Mouse (Mus musculus) forebrain, embryonic 11.5 days (tissue): ENCODE data around the gene Klf16. TPM values are rescaled to one million over a fixed set of nuclear protein-coding genes. Genes with fewer than 3 reads are reported as not detected.

Experiments used
- ATAC-seq: fragments of 200-750 bp; cut with Nextera tagmentation; replicated peaks from 2 replicates; pipeline ENCODE4 v1.8.0; 2017; ENCODE audit warnings: moderate TSS enrichment; ENCODE audit not compliant: low FRiP score
- DNase-seq: peaks from one replicate; pipeline ENCODE4 v3.0.0-alpha.2; 2017; ENCODE audit warnings: low spot score
- H3K27ac ChIP-seq: fragments of 300-500 bp; sonication (generic); 2 replicates; pipeline ENCODE4 v1.5.1; 2014; ENCODE audit warnings: low read depth, low read length
- H3K27me3 ChIP-seq: fragments of 300-500 bp; sonication (generic); 2 replicates; pipeline ENCODE4 v1.6.1; 2014; ENCODE audit warnings: mild to moderate bottlenecking, low read length, mixed read lengths; ENCODE audit not compliant: control insufficient read depth, insufficient read depth
- H3K36me3 ChIP-seq: fragments of 300-500 bp; sonication (generic); 2 replicates; pipeline ENCODE4 v1.6.1; 2014; ENCODE audit warnings: mild to moderate bottlenecking, low read length, moderate library complexity, mixed read lengths; ENCODE audit not compliant: control insufficient read depth, insufficient read depth
- H3K4me1 ChIP-seq: fragments of 300-500 bp; sonication (generic); replicated peaks from 2 replicates; pipeline ENCODE4 v1.6.1; 2014; ENCODE audit warnings: low read length, mixed read lengths; ENCODE audit not compliant: control insufficient read depth, insufficient read depth
- H3K4me2 ChIP-seq: fragments of 300-500 bp; sonication (generic); 2 replicates; pipeline ENCODE4 v1.6.1; 2014; ENCODE audit warnings: low read depth, mild to moderate bottlenecking, low read length, moderate library complexity, mixed read lengths; ENCODE audit not compliant: severe bottlenecking
- H3K4me3 ChIP-seq: fragments of 300-500 bp; sonication (generic); 2 replicates; pipeline ENCODE4 v1.5.1; 2014; ENCODE audit warnings: low read depth, low read length
- H3K9ac ChIP-seq: fragments of 300-500 bp; sonication (generic); 2 replicates; pipeline ENCODE4 v1.6.1; 2014; ENCODE audit warnings: low read length
- H3K9me3 ChIP-seq: fragments of 300-500 bp; sonication (generic); 2 replicates; pipeline ENCODE4 v1.6.1; 2016; ENCODE audit warnings: low read length, mixed read lengths; ENCODE audit not compliant: control insufficient read depth
- WGBS: fragments of 180-500 bp; shearing (Covaris S2); extraction: QIAGEN DNeasy Blood & Tissue Kit; methylation state at CpG from one replicate; pipeline ENCODE4 v1.1.7; 2014; 5-methylcytosine and 5-hydroxymethylcytosine counted together
- polyA plus RNA-seq: library from polyadenylated mRNA; unstranded; fragments of >200 nt; fragmentation: Nextera tagmentation; extraction: Ambion mirVana; gene quantifications from 2 replicates; pipeline ENCODE4 v1.2.1, GENCODE M21; 2014

Klf16 gene
- polyA plus RNA-seq, 1 experiment from 2014 or later = 5.9 TPM

DNA sequence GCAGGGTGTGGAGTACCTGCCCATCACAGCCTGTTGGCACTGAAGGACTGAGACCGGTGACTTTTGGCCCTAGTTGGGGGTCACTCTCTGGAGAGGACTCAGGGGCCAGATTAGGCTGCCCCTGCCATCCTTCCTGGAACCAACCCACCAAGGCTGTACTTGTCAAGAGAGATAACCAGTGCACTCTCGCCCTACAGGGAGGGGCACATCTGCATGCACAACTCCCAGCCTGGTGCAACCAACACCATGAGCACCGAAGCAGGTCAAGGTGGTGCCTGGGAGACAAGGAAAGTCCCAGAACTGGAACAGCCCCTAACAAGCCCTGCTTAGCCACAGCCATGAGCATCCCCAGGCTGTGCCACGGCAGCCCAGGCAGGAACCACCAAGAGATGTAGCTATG, 30.2 kb downstream of the Klf16 start:
- H3K27ac ChIP-seq = no peak overlapping the region
- H3K4me3 ChIP-seq = no peak overlapping the region
- no peak overlapping the region for H3K9ac ChIP-seq
- no peak for DNase-seq
- no peaks in the 10 kb centered on the region for H3K9me3 ChIP-seq
- no peaks in the 10 kb centered on the region for H3K27me3 ChIP-seq
- peaks cover 19% of the 10 kb centered on the region for H3K36me3 ChIP-seq
- no peaks in the 10 kb centered on the region for H3K4me1 ChIP-seq
- ATAC-seq = no peak
- WGBS = 96% methylated on average over 4 of the region's 4 CpGs
- no peak overlapping the region for H3K4me2 ChIP-seq

DNA sequence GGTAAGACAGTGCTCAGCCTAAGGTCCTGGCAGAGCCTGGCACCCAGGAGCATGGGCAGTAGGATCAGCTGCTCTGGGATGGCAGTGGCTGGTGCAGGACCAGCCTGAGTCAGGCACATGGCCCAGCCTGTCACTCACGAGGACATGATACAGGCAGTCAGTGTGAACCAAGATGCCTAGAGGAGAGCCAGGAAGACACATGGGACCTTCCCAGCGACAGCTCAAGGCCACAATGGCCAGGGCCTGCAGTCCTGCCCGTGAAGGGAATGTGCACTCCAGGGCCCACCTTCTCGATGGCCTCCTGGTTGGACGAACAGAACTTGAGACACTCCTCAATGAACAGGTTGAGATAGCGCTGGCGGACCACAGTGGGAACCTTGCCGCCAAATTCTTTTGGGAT, 31.5 kb downstream of the Klf16 start:
- Histone ChIP-seq H3K4me1 (no peaks in the 10 kb centered on the region), H3K4me2 (no peak overlapping the region), H3K9ac (no peak overlapping the region), H3K9me3 (no peaks in the 10 kb centered on the region), H3K27me3 (no peaks in the 10 kb centered on the region), H3K36me3 (peaks cover 19% of the 10 kb centered on the region), H3K27ac (no peak overlapping the region), H3K4me3 (no peak overlapping the region)
- ATAC-seq (no peak), DNase-seq (no peak)
- WGBS = 93% methylated on average over 8 of the region's 8 CpGs

DNA sequence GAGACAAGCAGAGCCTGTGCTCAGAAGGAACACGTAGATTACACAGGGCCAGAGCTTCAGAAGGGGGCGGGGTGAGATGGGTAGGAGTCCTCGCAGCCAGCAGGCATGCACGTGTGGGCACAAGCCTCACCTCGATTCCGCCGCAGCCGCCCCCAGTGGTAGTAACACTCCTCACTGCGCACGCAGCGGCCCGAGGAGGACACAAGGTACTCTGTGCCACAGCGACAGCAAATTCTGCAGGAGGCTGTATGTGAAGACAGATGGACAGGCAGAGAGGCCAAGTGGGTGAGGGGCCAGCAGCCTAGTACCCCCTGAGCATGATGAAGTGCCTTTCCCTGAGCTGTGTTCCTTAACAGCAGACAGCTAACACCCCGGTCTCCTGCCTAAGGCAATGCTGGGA, 33.2 kb downstream of the Klf16 start:
- H3K27me3 ChIP-seq = no peaks in the 10 kb centered on the region
- DNase-seq (no peak), ATAC-seq (no peak)
- H3K36me3 ChIP-seq = peaks cover 14% of the 10 kb centered on the region
- H3K27ac ChIP-seq = no peak overlapping the region
- no peak overlapping the region for H3K9ac ChIP-seq
- 95% methylated on average over 14 of the region's 14 CpGs for WGBS
- H3K4me3 ChIP-seq = no peak overlapping the region
- no peaks in the 10 kb centered on the region for H3K4me1 ChIP-seq
- no peak overlapping the region for H3K4me2 ChIP-seq
- no peaks in the 10 kb centered on the region for H3K9me3 ChIP-seq

DNA sequence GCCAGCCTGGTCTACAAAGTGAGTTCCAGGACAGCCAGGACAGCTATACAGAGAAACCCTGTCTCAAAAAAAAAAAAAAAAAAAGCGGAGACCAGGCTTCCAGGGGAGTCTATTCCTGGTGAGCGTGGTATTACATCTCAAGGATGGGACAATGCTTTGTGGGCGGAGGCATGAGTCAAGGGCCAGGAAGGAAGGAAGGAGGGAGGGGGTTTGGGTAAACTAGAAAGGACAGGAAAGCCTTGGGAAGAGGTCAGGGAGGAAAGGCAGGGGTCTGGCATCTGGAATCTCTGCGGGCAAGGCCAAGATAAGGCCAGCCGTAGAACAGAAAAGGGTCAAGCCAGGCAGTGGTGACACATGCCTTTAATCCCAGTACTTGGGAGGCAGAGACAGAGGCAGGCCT, 37.6 kb downstream of the Klf16 start:
- H3K27me3 ChIP-seq = peaks cover 7% of the 10 kb centered on the region
- 0 out of 2 replicates have a peak, but pooled peaks cover 2% of the 10 kb centered on the region for H3K4me1 ChIP-seq
- 59% methylated on average over 5 of the region's 5 CpGs for WGBS
- H3K4me3 ChIP-seq = no peak overlapping the region
- H3K36me3 ChIP-seq = peaks cover 6% of the 10 kb centered on the region
- DNase-seq = no peak
- H3K4me2 ChIP-seq = no peak overlapping the region
- no peak overlapping the region for H3K27ac ChIP-seq
- H3K9ac ChIP-seq = no peak overlapping the region
- H3K9me3 ChIP-seq = no peaks in the 10 kb centered on the region
- ATAC-seq = no peak

DNA sequence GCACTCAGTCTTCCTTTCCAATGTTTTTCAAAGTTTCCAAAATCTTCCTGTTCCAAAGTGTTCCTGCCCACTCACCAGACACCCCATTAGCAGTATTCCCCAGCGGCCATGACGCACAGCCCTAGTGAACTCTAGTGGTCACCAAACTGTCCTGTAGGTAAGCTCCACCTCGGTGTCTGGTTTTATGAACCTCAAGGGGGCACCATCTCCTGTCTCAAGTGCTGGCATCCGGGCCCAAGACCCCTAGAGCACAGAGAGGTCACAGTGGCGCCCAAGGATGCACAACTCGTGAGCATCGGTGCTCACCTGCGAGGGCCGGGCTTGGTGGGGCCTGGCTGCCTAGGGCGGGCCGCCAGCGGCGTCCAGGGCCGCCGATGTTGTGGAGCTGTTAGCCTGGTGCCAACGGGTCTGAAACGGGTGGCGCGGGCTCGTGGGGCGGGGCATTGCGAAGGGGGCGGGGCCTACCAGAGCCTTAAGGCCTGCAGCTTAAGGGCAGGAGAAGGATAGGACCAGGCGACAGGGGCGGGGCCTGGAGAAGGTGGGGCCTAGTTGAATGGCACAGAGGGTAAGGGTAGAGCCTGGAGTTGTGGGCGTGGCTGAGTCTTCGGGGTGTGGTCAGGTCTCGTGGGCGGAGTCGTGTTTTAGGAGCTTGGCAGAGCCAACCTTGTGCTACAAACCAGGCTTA, 38.3 kb downstream of the Klf16 start, which contains the start of gene Atp8b3:
TSS of gene Atp8b3 (minus strand) at position 415 of the 685 bp plus-strand sequence.
- peak within 1 kb of the TSS; percentile 22 for H3K4me3 ChIP-seq
- 2% methylated on average over 30 of the region's 30 CpGs for WGBS
- H3K36me3 ChIP-seq = peaks cover 2% of the 10 kb centered on the region
- H3K27me3 ChIP-seq = peaks cover 7% of the 10 kb centered on the region
- 0 out of 2 replicates have a peak, but pooled peaks cover 2% of the 10 kb centered on the region for H3K4me1 ChIP-seq
- H3K4me2 ChIP-seq = peak within 1 kb of the TSS; percentile 45
- no peak within 1 kb of the TSS for H3K9ac ChIP-seq
- H3K9me3 ChIP-seq = no peaks in the 10 kb centered on the region
- no peak within 1 kb of the TSS for H3K27ac ChIP-seq
- peak; percentile 88 for DNase-seq
- peak; percentile 81 for ATAC-seq

DNA sequence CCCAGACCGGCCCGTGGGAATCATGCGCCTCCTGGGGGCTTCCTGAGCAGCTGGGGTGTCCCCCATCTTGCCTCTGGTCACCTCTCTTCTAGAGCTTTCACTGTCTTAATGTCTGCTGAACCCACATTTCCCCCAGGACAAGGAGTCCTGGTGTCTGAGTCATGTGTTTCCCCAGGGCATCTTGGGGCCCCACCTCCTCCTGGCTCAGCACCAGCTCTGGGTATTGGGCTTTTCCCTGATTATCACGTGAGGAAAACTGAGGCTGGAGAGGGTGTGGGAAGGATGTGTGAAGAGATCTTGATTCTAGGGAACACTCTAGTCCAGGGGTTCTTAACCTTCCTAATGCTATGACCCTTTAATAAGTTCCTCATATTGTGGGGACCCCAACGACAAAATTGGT, 38.9 kb downstream of the Klf16 start:
- peaks cover 7% of the 10 kb centered on the region for H3K27me3 ChIP-seq
- H3K9ac ChIP-seq = no peak overlapping the region
- 0 out of 2 replicates have a peak, but pooled peaks cover 2% of the 10 kb centered on the region for H3K4me1 ChIP-seq
- no peak overlapping the region for H3K4me2 ChIP-seq
- H3K36me3 ChIP-seq = no peaks in the 10 kb centered on the region; the same call in 1 of the 2 replicates
- ATAC-seq (no peak), DNase-seq (no peak)
- H3K27ac ChIP-seq = no peak overlapping the region
- WGBS = 63% methylated on average over 5 of the region's 5 CpGs
- no peak overlapping the region for H3K4me3 ChIP-seq
- no peaks in the 10 kb centered on the region for H3K9me3 ChIP-seq

DNA sequence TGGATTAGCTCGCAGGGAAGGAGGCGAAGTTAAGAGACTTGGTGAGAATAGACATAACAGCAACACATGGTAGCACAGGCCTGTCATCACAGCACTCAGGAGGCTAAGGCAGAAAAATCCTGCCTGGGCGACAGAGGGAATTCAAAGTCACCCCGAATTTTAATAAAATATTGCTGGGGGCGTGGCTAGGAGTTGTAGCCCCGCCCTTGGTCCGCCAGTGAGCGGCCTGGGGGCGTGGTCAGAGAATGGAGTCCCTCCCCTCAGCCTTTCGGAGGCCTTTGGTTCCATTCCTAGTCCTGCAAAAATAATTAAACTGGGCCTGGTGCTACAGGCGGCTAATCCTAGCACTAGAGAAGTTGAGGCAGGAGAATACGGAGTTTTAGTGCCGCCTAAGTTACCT, 41.4 kb downstream of the Klf16 start:
- WGBS = 10% methylated on average over 13 of the region's 13 CpGs
- Histone ChIP-seq H3K9ac (no peak overlapping the region), H3K9me3 (no peaks in the 10 kb centered on the region), H3K4me3 (no peak overlapping the region), H3K4me2 (no peak overlapping the region), H3K27ac (no peak overlapping the region), H3K4me1 (0 out of 2 replicates have a peak, but pooled peaks cover 2% of the 10 kb centered on the region), H3K36me3 (no peaks in the 10 kb centered on the region), H3K27me3 (peaks cover 7% of the 10 kb centered on the region)
- DNase-seq = no peak
- no peak for ATAC-seq

DNA sequence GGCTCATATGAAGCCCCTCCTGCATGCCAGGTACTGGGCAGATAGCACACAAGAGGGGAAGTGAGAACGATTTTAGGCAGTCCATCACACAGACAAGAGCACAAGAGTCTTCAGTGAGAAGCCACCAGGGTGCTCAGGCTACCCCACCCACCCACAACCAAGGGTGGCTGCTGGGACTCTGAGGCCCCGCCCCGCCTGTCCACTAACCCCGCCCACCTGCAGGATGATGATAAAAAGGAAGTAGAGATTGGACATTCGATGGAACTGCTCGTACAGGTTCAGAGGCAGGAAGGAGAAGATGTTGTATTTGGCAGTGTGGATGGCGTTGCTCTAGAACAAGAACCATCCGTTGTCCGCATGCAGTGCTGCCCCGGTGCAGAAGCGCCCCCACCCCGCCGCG, 42.0 kb downstream of the Klf16 start:
- H3K9ac ChIP-seq = no peak overlapping the region
- H3K27ac ChIP-seq = no peak overlapping the region
- H3K4me2 ChIP-seq = peak overlapping the region; percentile 6; the same call in 1 of the 2 replicates
- ATAC-seq (no peak), DNase-seq (no peak)
- WGBS = 12% methylated on average over 14 of the region's 14 CpGs
- H3K9me3 ChIP-seq = no peaks in the 10 kb centered on the region
- H3K27me3 ChIP-seq = peaks cover 7% of the 10 kb centered on the region
- no peaks in the 10 kb centered on the region for H3K36me3 ChIP-seq
- no peak overlapping the region for H3K4me3 ChIP-seq
- H3K4me1 ChIP-seq = 0 out of 2 replicates have a peak, but pooled peaks cover 2% of the 10 kb centered on the region

DNA sequence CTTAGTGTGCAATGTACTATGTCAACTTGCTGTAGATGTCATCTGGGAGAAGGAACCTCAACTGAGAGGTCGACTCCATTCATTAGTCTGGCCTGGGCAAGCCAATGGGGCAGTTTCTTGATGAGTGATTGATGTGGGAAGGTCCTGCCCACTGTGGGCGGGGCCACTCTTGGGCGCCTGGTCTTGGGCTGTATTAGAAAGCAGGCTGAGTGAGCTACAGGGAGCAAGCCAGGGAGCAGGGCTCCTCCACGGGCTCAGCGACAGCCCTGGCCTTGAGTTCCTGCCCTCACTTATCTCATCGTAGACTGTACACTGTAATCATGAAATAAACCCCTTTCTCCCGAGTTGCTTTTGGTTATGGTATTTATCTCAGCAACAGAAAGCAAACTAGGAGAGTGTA, 43.4 kb downstream of the Klf16 start:
- Histone ChIP-seq H3K4me3 (no peak overlapping the region), H3K36me3 (no peaks in the 10 kb centered on the region), H3K9ac (no peak overlapping the region), H3K27me3 (peaks cover 7% of the 10 kb centered on the region), H3K27ac (no peak overlapping the region), H3K4me1 (0 out of 2 replicates have a peak, but pooled peaks cover 2% of the 10 kb centered on the region), H3K4me2 (no peak overlapping the region), H3K9me3 (no peaks in the 10 kb centered on the region)
- DNase-seq = no peak
- ATAC-seq = no peak
- WGBS = 19% methylated on average over 7 of the region's 7 CpGs
